Mouse (Mus musculus): ENCODE measurements around the gene Slc29a1.

Gene Slc29a1

GRCm38 (mm10) chr17:45612008-45612407 lies 12.6 kb upstream of the Slc29a1 start:
- in situ Hi-C loops (cut with MboI, MseI), result no loop called here

GRCm38 (mm10) chr17:45610144-45610866 lies 10.9 kb upstream of the Slc29a1 start:
- in situ Hi-C loops (cut with MboI, MseI), result no loop called here

- in situ Hi-C loops (cut with MboI, MseI), result loop anchor here (10.0 kb wide), 1 partner anchor 1406 kb away; the partner anchor contains the start of gene Ubr2
Measured at GRCm38 (mm10) chr17:45608396-45608795, 9.0 kb upstream of the Slc29a1 start.

- in situ Hi-C loops (cut with MboI, MseI), result loop anchor here (10.0 kb wide), 1 partner anchor 1408 kb away; the partner anchor contains the start of gene Ubr2
Measured at GRCm38 (mm10) chr17:45606992-45607879, 7.8 kb upstream of the Slc29a1 start.

GRCm38 (mm10) chr17:45602984-45603383 lies 3.6 kb upstream of the Slc29a1 start:
- in situ Hi-C loops (cut with MboI, MseI), result loop anchor here (10.0 kb wide), 1 partner anchor 1412 kb away; the partner anchor contains the start of gene Ubr2

- in situ Hi-C loops (cut with MboI, MseI), result loop anchor here (10.0 kb wide), 1 partner anchor 1413 kb away; the partner anchor contains the start of gene Ubr2
Measured at GRCm38 (mm10) chr17:45601877-45602304, 2.5 kb upstream of the Slc29a1 start, which contains the start of gene Mymx. Gene Mymx, minus strand, starts transcription at chr17:45602102.

- in situ Hi-C loops (cut with MboI, MseI), result loop anchor here (10.0 kb wide), 1 partner anchor 1413 kb away; the partner anchor contains the start of gene Ubr2
Measured at GRCm38 (mm10) chr17:45601325-45601724, 1.9 kb upstream of the Slc29a1 start.

- in situ Hi-C loops (cut with MboI, MseI), result loop anchor here (10.0 kb wide), 1 partner anchor 1415 kb away; the partner anchor contains the start of gene Ubr2
Measured at GRCm38 (mm10) chr17:45600267-45600666, 861 bp upstream of the Slc29a1 start.

- in situ Hi-C loops (cut with MboI, MseI), result no loop called here
Measured at GRCm38 (mm10) chr17:45598891-45599290, 515 bp downstream of the Slc29a1 start.

GRCm38 (mm10) chr17:45598376-45598775 lies 1.0 kb downstream of the Slc29a1 start:
- in situ Hi-C loops (cut with MboI, MseI), result no loop called here

GRCm38 (mm10) chr17:45597787-45598186 lies 1.6 kb downstream of the Slc29a1 start:
- in situ Hi-C loops (cut with MboI, MseI), result no loop called here

GRCm38 (mm10) chr17:45596631-45597396 lies 2.6 kb downstream of the Slc29a1 start:
- in situ Hi-C loops (cut with MboI, MseI), result no loop called here

- in situ Hi-C loops (cut with MboI, MseI), result no loop called here
Measured at GRCm38 (mm10) chr17:45595736-45596390, 3.5 kb downstream of the Slc29a1 start.

GRCm38 (mm10) chr17:45594881-45595735 lies 4.3 kb downstream of the Slc29a1 start:
- in situ Hi-C loops (cut with MboI, MseI), result no loop called here

- in situ Hi-C loops (cut with MboI, MseI), result no loop called here
Measured at GRCm38 (mm10) chr17:45594195-45594594, 5.2 kb downstream of the Slc29a1 start.

- in situ Hi-C loops (cut with MboI, MseI), result no loop called here
Measured at GRCm38 (mm10) chr17:45593479-45593878, 5.9 kb downstream of the Slc29a1 start.

GRCm38 (mm10) chr17:45592606-45593431 lies 6.6 kb downstream of the Slc29a1 start:
- in situ Hi-C loops (cut with MboI, MseI), result no loop called here

GRCm38 (mm10) chr17:45591701-45592605 lies 7.5 kb downstream of the Slc29a1 start:
- in situ Hi-C loops (cut with MboI, MseI), result no loop called here

Measured in T-helper 2 cell (primary cell).